Mouse (Mus musculus): ENCODE data around the gene Lum.

Gene Lum

DNA sequence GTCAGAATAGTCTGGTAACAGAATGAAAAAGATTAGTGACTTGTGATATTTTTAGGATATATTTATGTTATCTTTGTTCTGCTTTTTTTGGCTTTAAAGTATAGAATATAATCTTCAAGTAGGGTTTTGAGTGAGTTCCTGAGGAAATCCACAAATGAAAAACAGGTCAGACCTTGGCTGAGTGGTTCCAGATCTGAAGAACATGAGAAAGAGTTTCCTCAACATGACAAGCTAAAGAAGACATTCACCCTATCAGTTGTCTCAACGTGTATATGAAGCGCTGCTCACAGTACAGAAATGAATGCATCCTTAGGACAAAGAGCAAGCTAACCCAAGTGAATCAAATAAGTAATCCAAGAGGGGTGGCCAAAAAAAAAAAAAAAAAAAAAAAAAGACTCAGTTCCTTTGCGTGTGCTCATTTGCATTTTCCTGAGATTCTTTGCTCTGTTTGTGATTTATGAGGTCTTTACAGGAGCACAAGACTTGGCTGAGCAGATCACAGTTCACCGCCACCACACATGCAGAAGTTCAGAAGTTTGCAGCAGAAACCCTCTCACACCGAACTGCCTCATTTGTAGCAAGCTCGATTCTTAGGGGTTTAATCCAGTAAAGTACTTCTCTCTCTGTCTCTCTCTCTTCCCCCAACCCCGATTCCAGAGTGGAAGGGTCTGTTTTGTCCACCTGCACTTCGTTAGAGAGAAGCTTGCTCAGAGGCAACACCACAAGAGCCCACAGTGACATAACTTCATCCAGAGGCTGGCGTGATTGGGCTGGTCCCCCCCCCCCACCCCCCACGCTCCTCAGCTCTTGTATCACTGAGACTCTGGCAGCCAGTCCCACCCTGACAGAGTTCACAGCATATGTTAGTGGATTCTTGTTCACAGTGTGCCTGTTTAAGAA is at the start of gene Lum:
Gene Lum (plus strand): TSS at position 172 of the 900 bp plus-strand sequence.
- DNase-seq = no peak

DNA sequence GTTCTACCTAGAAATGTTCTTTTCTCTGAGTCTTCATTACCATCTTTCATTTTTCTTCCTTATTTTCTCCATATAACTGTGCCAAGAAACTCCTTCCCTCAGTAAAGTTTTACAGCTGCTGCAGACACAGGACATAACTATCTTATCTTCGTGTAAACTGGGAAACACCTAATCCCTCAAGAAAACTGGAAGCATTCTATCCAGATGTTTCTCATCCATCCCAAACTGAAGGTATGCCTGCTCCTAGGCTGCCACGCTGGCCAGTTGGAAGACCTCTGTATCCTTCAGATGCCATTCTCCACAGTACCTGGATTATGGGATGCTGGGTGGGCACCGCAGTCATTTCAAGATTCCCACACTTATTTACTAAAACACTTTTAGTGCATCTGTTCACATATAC is 41.6 kb upstream of the Lum start:
- no peak for DNase-seq

DNA sequence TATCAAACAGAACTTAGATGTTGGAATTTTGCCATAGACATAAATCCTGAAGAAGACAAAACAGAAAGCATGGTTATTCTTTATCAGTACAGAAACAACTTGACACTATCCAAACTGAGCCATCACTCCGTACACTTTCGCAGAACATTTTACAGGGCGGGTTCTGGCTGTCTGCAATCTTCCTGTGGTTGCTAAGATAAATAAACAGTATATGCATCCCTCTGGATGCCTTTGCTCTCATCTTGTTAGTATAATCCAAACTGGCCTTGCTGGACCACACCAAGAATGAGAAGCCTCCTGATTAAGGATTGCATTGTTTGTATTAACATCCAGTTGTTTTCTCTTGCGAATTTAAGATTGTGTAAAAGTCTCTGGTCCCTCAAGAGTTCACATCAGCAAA is 29.2 kb upstream of the Lum start:
- no peak for DNase-seq

DNA sequence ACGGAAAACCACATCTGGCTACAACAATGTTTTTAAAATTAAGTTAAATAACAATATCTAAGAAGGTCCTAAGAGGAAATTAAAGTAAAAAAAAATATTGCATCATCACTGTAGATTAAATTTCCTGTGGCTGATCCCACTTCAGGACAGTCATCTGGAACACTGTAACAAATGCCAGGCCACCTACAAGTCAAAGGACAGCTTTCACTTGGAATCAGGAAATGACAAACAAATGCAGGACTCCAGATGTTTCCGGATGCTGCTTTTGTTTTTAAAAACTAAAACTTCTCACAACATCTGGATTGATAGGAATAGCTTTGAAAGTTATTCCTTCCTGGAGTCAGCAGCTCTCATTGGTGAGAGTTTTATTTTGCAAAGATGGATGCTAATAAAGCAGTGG is 28.0 kb upstream of the Lum start:
- DNase-seq = no peak

DNA sequence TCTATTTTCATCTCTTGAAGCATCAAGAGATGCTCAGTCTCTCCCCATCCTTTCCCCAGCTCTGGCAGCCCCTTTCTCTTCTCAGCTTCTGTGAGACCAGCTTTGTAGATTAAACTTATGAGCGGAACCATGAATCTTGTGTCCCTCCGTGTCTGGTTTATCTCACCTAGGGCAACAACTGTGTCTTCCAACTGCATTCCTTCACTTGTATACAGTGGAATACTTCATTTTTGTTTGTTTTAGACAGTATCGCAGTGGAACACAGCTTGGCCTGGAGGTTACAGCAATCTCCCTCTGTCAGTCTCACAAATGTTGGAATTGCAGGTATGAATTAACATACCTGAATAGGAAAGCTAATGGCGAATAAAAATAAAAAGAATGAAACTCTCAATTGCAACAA is 26.7 kb upstream of the Lum start:
- DNase-seq = no peak

DNA sequence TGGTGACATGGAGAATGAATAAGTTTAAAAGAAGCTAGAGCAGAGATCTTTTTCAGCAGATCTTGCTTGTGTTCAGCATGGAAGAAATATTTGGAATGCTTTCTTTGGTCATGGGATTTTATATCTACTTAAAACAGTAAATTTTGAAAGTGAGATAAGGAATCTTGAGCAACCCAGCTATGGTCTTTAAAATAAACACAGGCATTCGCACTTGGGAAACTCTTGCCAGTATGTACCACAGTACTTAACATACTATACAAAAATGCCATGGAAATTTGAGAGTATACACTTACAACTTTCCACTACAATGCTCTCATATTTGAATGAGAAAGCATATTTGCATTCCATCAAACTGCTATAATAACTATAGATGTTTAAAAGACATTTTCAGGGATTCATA is 17.2 kb upstream of the Lum start:
- DNase-seq = no peak

DNA sequence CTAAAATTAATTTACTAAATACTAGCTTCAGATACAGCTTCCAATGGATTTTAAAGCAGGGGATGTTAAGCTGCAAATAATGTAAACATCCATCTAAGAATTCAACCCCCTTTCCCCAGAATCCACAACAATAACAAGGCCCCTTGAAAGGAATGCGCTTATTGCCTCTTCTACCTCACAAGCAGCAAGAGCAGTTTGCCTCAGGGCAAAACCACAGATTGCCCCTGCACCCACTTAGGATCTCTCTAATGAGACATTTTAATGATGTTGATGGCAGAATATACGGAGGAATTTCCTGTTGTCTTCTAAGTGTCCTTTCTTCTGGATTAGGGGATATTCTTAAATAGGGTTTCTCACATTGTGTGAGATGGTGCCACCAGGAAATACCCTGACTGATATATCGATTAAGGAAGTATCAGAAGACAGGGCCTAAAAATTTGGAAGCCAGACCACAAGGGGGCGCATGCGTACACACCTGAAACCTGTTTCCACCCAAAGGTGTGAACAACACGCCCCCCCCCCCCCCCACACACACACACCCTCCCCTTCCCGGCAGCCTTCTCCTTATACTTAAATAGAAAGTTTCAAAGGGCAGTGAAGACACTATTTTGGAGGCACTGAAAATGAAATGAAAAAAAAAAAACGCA is 2.7 kb downstream of the Lum start:
- DNase-seq = no peak

DNA sequence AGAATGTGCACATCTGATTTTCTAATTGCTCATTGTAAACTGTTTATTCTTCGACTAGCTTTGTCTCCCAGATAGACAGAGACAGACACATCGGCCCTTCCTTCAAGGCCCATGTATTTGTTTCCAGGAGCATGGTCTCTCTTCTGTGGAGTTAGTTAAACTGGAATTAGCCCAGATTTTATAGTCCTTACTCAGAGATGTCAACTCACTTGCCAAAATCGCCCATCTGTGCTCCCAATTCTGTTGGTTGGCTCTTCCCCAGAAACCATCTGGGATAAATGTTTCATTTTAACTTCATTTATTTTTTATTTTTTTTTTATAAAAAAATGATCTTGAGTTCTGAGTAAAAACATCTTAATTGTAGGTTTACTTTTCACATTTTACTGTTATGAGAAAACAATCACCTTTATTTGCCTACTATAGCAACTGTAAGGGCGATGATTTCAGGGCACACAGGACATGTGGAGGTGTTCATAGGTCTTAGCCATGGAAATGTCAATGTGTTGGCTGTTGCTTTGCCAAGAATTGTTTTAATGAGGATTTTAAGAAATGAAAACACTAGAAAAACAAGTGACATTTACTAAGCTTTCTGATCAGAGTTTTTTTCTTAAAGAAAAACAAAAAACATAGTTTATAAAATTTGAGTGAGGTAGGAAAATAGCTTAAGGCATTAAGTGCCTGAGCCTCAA is 17.8 kb downstream of the Lum start:
- DNase-seq = no peak

DNA sequence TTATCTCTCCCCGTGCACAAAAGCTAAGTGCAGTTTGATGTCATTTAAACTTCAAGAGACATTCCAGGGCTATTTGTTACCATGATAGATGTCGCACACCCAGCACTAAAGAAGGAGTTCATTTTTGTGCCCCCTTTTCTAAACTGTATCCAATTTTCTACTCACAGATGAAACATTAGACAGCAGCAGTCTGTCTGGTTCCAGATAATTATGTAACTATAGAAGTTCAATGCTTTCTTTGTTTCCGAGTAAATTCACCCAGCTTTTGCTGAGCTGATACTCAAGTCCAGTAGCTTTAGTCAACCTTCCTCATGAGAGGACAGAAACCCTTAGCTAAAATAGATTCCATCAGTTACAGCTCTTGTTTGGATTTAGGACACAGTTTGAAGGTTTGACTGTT is 19.2 kb downstream of the Lum start:
- DNase-seq = no peak

DNA sequence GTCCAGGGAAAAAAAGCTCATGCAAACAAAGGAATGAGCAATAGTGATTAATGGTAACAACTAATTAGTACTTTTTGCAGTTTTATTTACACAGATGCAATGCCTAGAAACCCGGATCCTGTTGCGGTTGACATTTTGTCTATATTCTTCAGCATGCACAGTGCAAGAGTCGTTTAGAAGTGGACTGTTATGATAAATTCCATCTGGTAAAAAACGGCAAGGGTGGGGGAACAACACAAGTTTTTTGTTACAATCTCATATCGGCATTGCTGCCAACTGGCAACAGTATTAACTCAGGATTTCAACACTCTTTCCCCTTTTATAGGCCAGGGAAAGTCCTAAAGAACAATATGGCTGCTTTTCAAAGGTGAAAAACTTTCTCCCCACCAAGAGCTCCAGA is 22.2 kb downstream of the Lum start:
- DNase-seq = no peak

DNA sequence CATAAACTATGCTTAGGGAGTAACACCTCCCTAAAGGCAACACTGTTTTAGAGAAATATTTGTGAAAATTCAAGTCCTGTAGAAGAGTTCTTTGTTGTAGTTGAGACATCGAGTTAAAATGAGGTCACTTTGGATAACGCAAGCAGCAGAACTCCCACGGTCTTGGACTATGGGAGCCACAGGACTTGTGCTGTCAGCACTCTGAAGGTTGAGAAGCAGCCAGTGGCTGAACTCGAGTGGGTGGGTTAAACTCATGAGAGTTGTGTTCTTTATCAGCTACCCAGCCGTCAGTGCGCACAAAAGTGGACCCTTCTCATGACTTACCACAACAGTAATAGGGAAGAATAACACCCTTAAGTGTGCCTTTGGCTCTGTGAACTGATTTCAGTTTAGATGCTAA is 24.6 kb downstream of the Lum start:
- DNase-seq = no peak

DNA sequence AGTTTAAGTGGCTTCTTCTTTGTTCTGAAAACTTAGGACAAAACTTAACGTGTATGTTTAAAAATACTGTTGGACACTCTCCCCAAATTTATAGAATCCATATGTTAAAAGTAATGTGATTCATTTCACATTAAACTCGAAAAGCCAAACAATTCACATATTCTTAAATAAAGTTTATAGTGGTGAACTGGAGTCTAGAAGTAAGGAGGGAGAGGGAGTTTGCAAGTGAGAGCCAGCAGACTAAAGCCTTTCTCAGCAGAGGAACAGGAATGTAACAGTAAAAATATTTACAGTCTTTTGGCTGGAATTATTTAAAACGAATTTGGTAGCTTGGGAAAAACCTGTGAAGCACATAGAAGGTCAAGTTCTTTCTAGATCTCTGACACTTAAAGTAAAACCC is 26.1 kb downstream of the Lum start:
- DNase-seq = no peak

DNA sequence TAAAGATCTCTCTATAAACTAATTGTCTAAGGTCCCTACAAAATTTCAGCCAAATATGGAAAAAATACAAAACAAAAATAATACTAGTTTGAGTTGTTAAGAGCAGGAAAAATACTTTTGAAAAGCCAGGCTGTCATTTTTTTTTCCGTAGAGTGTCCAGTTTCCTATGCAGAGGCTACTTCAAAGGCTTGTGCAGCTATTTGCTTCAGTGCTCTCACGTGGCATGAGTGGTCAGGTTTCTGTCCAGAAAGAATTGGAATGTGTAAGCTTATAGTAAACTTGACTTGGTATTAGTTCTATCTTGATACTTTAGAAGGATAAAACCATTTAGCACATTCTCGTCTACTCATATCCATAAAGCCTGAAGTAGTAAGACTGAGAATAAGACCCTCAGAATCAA is 26.8 kb downstream of the Lum start:
- no peak for DNase-seq

DNA sequence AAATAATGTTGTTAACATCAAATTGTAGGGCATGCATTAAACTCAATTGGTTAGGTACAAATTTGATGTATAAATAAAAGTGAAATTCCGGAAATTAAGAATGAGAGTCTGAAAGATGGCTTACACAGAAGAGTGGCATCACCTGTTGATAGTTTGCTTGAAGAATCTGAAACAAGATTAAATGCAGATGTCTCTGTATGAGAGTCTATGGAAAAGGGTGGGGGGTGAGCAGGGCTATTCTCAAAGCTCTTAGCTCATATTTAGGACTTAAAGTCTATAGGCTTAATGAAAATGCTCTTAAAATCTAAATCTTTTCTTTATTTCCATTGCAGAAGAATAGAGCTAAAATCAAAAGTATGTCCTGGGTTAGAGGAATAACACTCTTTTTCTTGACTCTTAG is 30.8 kb downstream of the Lum start:
- no peak for DNase-seq

DNA sequence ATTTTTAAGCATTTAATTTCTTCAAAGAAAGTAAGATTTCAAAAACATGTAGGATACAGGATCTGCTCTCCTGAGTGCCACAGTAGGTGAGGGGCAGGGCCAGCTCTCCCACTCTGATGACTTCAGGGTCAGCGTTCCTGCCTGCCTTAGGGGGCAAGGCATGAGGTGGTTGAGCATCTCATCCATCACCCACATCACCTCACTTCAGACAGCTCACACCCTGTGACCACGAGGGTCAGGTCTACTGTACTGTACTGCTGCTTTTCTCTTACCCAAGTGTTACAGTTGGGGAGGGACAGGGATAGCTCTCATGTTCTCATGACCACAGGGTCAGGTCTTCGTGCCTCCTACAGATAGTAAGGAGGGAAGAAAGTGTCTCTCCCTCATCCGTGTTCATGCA is 36.8 kb downstream of the Lum start:
- no peak for DNase-seq

DNA sequence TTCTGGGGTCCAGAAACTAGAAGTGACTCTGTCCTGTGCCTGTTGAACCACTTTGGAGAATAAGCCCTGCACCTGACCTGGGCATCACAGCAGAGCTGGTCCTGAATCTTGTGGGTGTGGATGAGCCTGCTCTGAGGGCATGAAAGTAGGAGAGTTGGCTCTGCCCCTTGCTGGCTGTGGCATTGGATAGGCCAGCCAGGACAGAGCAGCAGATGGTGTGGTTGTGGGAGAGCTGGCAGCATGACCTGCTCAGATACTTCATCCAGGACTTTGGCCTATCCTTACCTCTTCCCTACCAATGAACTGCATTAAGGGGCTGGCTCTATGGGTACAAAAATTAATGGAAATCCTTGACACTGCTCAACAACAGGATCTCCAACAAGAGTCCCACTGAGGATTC is 38.3 kb downstream of the Lum start:
- no peak for DNase-seq

DNA sequence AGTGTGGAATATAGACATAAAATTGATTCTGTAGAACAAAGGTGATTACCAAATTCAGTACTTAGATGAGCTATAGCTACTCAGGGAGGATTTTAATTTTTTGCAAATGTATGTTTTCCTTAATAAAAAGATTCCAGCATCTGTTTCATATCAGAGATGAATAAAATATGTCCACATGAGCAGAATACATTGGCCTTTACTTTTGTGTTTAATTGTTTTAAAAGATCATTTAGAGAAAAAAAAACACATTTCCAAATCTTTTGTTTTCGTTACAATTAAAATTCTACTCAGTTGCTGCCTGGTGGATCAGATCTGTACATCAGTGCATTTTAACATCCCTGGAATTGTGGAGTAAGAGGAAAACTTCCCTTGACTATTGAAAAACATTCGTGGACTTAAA is 41.7 kb downstream of the Lum start, which contains the start of gene Kera:
Gene Kera (plus strand): TSS at position 301 of the 400 bp plus-strand sequence.
- DNase-seq = no peak
